Mouse (Mus musculus) kidney, adult 2 months (tissue): Measurements from ENCODE around the gene Gtf2a2. TPM values are rescaled to one million over a fixed set of nuclear protein-coding genes. Genes with fewer than 3 reads are reported as not detected.

Experiments
- DNase-seq: peaks from one replicate; pipeline ENCODE4 v3.0.0; 2021
- H3K27ac ChIP-seq: fragments of 200-500 bp; 2 replicates; pipeline ENCODE4 v1.5.1; 2012; ENCODE audit warnings: low read depth, low read length, control low read depth, inconsistent platforms; ENCODE audit not compliant: insufficient read depth
- H3K27me3 ChIP-seq: fragments of 200-500 bp; replicated peaks from 2 replicates; pipeline ENCODE4 v1.6.1; 2012; ENCODE audit warnings: mild to moderate bottlenecking, moderate library complexity, low read length, inconsistent platforms; ENCODE audit not compliant: control insufficient read depth, insufficient read depth
- H3K36me3 ChIP-seq: fragments of 200-500 bp; 2 replicates; pipeline ENCODE4 v1.6.1; 2012; ENCODE audit warnings: mild to moderate bottlenecking, moderate library complexity, low read length, inconsistent platforms; ENCODE audit not compliant: control insufficient read depth, insufficient read depth
- H3K4me1 ChIP-seq: fragments of 200-500 bp; 2 replicates; pipeline ENCODE4 v1.6.1; 2011; ENCODE audit warnings: low read length; ENCODE audit not compliant: control insufficient read depth, insufficient read depth
- H3K4me3 ChIP-seq: fragments of 200-500 bp; 2 replicates; pipeline ENCODE4 v1.5.1; 2011; ENCODE audit warnings: mild to moderate bottlenecking, low read depth, low read length, control low read depth; ENCODE audit not compliant: insufficient read depth
- CTCF ChIP-seq: fragments of 200-500 bp; conservative IDR thresholded peaks from 2 replicates; pipeline ENCODE4 v1.5.1; 2011; ENCODE audit warnings: low read depth, mild to moderate bottlenecking, control low read depth, low read length, moderate library complexity, mixed read lengths; ENCODE audit not compliant: insufficient read depth, insufficient read length
- POLR2A ChIP-seq: fragments of 200-500 bp; IDR thresholded peaks from one replicate; pipeline ENCODE4 v1.6.1; 2011; ENCODE audit warnings: low read depth, low read length, control low read depth
- WGBS: fragments of 180-500 bp; shearing (Covaris S2); methylation state at CpG from one replicate; pipeline ENCODE4 v1.1.7; 2018; 5-methylcytosine and 5-hydroxymethylcytosine counted together
- polyA plus RNA-seq: library from polyadenylated mRNA; depleted of rRNA; stranded (reverse); fragments of >200 nt; gene quantifications from 2 replicates; pipeline ENCODE4 v1.2.3, GENCODE M21; 2012; rRNA removed

Gtf2a2 gene
- polyA plus RNA-seq = 18.4 and 19.6 TPM in 2 replicates

- Histone ChIP-seq H3K27me3 (no peaks in the 10 kb centered on the region), H3K36me3 (peaks cover 6% of the 10 kb centered on the region), H3K4me1 (peaks cover 6% of the 10 kb centered on the region; the same call in 1 of the 2 replicates), H3K4me3 (peak within 1 kb of the TSS; percentile 97), H3K27ac (peak within 1 kb of the TSS; percentile 73)
- under 1% methylated on average over 57 of the region's 57 CpGs for WGBS
- peak; percentile 96 for DNase-seq
- TF ChIP-seq CTCF (no peak), POLR2A (peak; percentile 45)
Measured at GRCm38 (mm10) chr9:70012408-70012901, at the start of gene Gtf2a2. Gene Gtf2a2 (plus strand): TSS chr9:70012550.

GRCm38 (mm10) chr9:69964370-69964769, 48.0 kb upstream of the Gtf2a2 start:
- Histone ChIP-seq H3K27ac (no peak overlapping the region), H3K4me3 (no peak overlapping the region), H3K27me3 (no peaks in the 10 kb centered on the region), H3K36me3 (no peaks in the 10 kb centered on the region), H3K4me1 (no peaks in the 10 kb centered on the region)
- 69% methylated on average over 3 of the region's 3 CpGs for WGBS
- TF ChIP-seq POLR2A = no peak
- no peak for TF ChIP-seq CTCF
- no peak for DNase-seq

- Histone ChIP-seq H3K27ac (no peak overlapping the region), H3K27me3 (no peaks in the 10 kb centered on the region), H3K4me3 (no peak overlapping the region), H3K4me1 (no peaks in the 10 kb centered on the region; the same call in none of the 2 replicates), H3K36me3 (no peaks in the 10 kb centered on the region)
- WGBS = 83% methylated on average over 1 of the region's 1 CpGs
- DNase-seq = no peak
- no peak for TF ChIP-seq CTCF
- no peak for TF ChIP-seq POLR2A
Measured at GRCm38 (mm10) chr9:69985526-69985925, 26.8 kb upstream of the Gtf2a2 start.

GRCm38 (mm10) chr9:69986063-69986462, 26.3 kb upstream of the Gtf2a2 start:
- WGBS = 70% methylated on average over 10 of the region's 10 CpGs
- H3K36me3 ChIP-seq = no peaks in the 10 kb centered on the region
- TF ChIP-seq CTCF (no peak), POLR2A (no peak)

GRCm38 (mm10) chr9:69986571-69986970, 25.8 kb upstream of the Gtf2a2 start:
- TF ChIP-seq POLR2A (no peak), CTCF (no peak)
- WGBS = 83% methylated on average over 5 of the region's 5 CpGs

More at GRCm38 (mm10) chr9:69986063-69986462, 26.3 kb upstream of the Gtf2a2 start:
- Histone ChIP-seq H3K27me3 (no peaks in the 10 kb centered on the region), H3K27ac (no peak overlapping the region), H3K4me3 (no peak overlapping the region), H3K4me1 (no peaks in the 10 kb centered on the region; the same call in none of the 2 replicates)
- no peak for DNase-seq

GRCm38 (mm10) chr9:69987579-69987978, 24.8 kb upstream of the Gtf2a2 start:
- Histone ChIP-seq H3K27me3 (no peaks in the 10 kb centered on the region), H3K4me1 (no peaks in the 10 kb centered on the region; the same call in none of the 2 replicates), H3K4me3 (no peak overlapping the region), H3K36me3 (no peaks in the 10 kb centered on the region), H3K27ac (no peak overlapping the region)
- DNase-seq = peak; percentile 72
- under 1% methylated on average over 3 of the region's 3 CpGs for WGBS
- peak; percentile 49 for TF ChIP-seq CTCF
- TF ChIP-seq POLR2A = no peak

More at GRCm38 (mm10) chr9:69986571-69986970, 25.8 kb upstream of the Gtf2a2 start:
- no peaks in the 10 kb centered on the region for H3K36me3 ChIP-seq
- H3K27ac ChIP-seq = no peak overlapping the region
- H3K4me3 ChIP-seq = no peak overlapping the region
- H3K4me1 ChIP-seq = no peaks in the 10 kb centered on the region; the same call in none of the 2 replicates
- DNase-seq = no peak
- H3K27me3 ChIP-seq = no peaks in the 10 kb centered on the region

GRCm38 (mm10) chr9:69988706-69989302, 23.5 kb upstream of the Gtf2a2 start:
- H3K27ac ChIP-seq = peak overlapping the region; percentile 56; the same call in 1 of the 2 replicates
- DNase-seq = no peak
- TF ChIP-seq POLR2A (no peak), CTCF (no peak)
- H3K4me3 ChIP-seq = peak overlapping the region; percentile 39
- WGBS = 31% methylated on average over 16 of the region's 16 CpGs
- no peaks in the 10 kb centered on the region for H3K27me3 ChIP-seq
- no peaks in the 10 kb centered on the region for H3K36me3 ChIP-seq
- H3K4me1 ChIP-seq = no peaks in the 10 kb centered on the region; the same call in none of the 2 replicates
